Mouse (Mus musculus) subcutaneous adipose tissue, adult 2 months (tissue): ENCODE data around the gene Gm8297. TPM values are rescaled to one million over a fixed set of nuclear protein-coding genes. Genes with fewer than 3 reads are reported as not detected.

ENCODE experiments used
- polyA plus RNA-seq: library from polyadenylated mRNA; depleted of rRNA; stranded (reverse); fragments of >200 nt; gene quantifications from 2 replicates; pipeline ENCODE4 v1.2.3, GENCODE M21; 2012; ENCODE audit warnings: low replicate concordance; rRNA removed

The Gm8297 gene
- polyA plus RNA-seq: not detected in 2 replicates

DNA sequence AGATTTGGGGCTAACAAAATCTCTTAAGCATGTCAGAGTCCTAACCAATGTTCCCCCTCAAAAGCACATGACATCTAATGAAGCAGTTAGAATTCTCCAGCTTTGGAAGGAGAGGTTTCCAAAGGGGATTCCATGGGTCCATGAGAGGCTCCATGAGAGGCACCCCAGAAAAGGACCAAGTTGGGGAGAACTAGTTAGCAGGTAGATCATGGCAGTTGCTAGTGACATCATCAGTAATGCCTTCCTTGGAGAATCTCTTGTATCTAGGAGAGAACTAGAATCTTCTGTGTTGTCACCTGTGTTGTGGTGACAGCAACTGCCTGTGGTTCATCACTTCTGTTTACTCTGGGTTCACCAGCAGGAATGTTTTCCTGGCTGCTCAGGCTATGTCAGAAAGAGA lies at the start of gene Gm8297:
Gm8297 (plus strand) TSS at position 301 of the 400 bp plus-strand sequence.

DNA sequence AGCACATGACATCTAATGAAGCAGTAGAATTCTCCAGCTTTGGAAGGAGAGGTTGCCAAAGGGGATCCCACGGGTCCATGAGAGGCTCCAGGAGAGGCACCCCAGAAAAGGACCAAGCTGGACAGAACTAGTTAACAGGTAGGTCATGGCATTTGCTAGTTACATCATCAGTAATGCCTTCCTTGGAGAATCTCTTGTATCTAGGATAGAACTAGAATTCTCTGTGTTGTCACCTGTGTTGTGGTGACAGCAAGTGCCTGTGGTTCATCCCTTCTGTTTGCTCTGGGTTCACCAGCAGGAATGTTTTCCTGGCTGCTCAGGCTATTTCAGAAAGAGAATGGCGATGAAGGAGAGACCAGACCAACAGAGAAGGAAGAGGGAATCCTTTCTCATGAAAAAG lies 31.9 kb downstream of the Gm8297 start, which contains the start of gene Gm3298:
Gm3298 (plus strand) TSS at position 301 of the 400 bp plus-strand sequence.

Other genes starting within 250 kb of the Gm8297 start
- gene Gm9602, start 207.6 kb upstream of the Gm8297 start, polyA plus RNA-seq: not detected in 2 replicates
- not detected in 2 replicates for gene Gm3269, start 145.8 kb upstream of the Gm8297 start, polyA plus RNA-seq
- gene Gm3264, start 128.4 kb upstream of the Gm8297 start, polyA plus RNA-seq: not detected in 2 replicates
- 0.09 TPM in 1 of 2 replicates, not detected in the other for gene Gm3278, start 91.5 kb upstream of the Gm8297 start, polyA plus RNA-seq
- not detected in 2 replicates for gene Gm3298, start 32.0 kb downstream of the Gm8297 start, polyA plus RNA-seq
- gene 4930555G01Rik, start 66.7 kb downstream of the Gm8297 start, polyA plus RNA-seq: not detected in 2 replicates
- gene Gm8281, start 87.1 kb downstream of the Gm8297 start, polyA plus RNA-seq: 0.75 TPM in 1 of 2 replicates, not detected in the other
- not detected in 2 replicates for gene Gm8279, start 147.6 kb downstream of the Gm8297 start, polyA plus RNA-seq
- not detected in 2 replicates for gene Gm3317, start 180.6 kb downstream of the Gm8297 start, polyA plus RNA-seq
- gene Gm8271, start 201.9 kb downstream of the Gm8297 start, polyA plus RNA-seq: not detected in 2 replicates